Mouse (Mus musculus) midbrain, embryonic 13.5 days (tissue): ENCODE results near the gene Gpd1. TPM values are rescaled to one million over a fixed set of nuclear protein-coding genes. Genes with fewer than 3 reads are reported as not detected.
A peak's percentile ranks its signal among the peaks of the same experiment; 100 is the strongest.
"Not testable (repeated sequence)": the region's sequence is repeated elsewhere in the genome, so short reads cannot be mapped to it uniquely, and the experiment has no call there.

Experiments
- ATAC-seq: fragments of 200-750 bp; cut with Nextera tagmentation; 2 replicates; pipeline ENCODE4 v1.8.0; 2017; ENCODE audit warnings: mild to moderate bottlenecking, moderate TSS enrichment, moderate library complexity
- H3K27ac ChIP-seq: fragments of 300-500 bp; sonication (generic); 2 replicates; pipeline ENCODE4 v1.5.1; 2015; ENCODE audit warnings: inconsistent platforms, mild to moderate bottlenecking, moderate library complexity
- H3K27me3 ChIP-seq: fragments of 300-500 bp; sonication (generic); 2 replicates; pipeline ENCODE4 v1.6.1; 2015; ENCODE audit warnings: mild to moderate bottlenecking, inconsistent platforms
- H3K36me3 ChIP-seq: fragments of 300-500 bp; sonication (generic); 2 replicates; pipeline ENCODE4 v1.6.1; 2015; ENCODE audit warnings: mild to moderate bottlenecking, inconsistent platforms
- H3K4me1 ChIP-seq: fragments of 300-500 bp; sonication (generic); replicated peaks from 2 replicates; pipeline ENCODE4 v1.6.1; 2015; ENCODE audit warnings: inconsistent platforms
- H3K4me2 ChIP-seq: fragments of 300-500 bp; sonication (generic); replicated peaks from 2 replicates; pipeline ENCODE4 v1.6.1; 2015; ENCODE audit warnings: moderate library complexity, mild to moderate bottlenecking, inconsistent platforms
- H3K4me3 ChIP-seq: fragments of 300-500 bp; sonication (generic); replicated peaks from 2 replicates; pipeline ENCODE4 v1.5.1; 2015; ENCODE audit warnings: mild to moderate bottlenecking, inconsistent platforms
- H3K9ac ChIP-seq: fragments of 300-500 bp; sonication (generic); replicated peaks from 2 replicates; pipeline ENCODE4 v1.6.1; 2015; ENCODE audit warnings: mild to moderate bottlenecking, inconsistent platforms
- H3K9me3 ChIP-seq: fragments of 300-500 bp; sonication (generic); 2 replicates; pipeline ENCODE4 v1.6.1; 2016; ENCODE audit warnings: mild to moderate bottlenecking, inconsistent platforms
- WGBS: fragments of 180-500 bp; shearing (Covaris S2); methylation state at CpG from one replicate; pipeline ENCODE4 v1.1.7; 2015; 5-methylcytosine and 5-hydroxymethylcytosine counted together
- polyA plus RNA-seq: library from polyadenylated mRNA; unstranded; fragments of >200 nt; fragmentation: Nextera tagmentation; extraction: Ambion mirVana; gene quantifications from 2 replicates; pipeline ENCODE4 v1.2.1, GENCODE M21; 2015

The Gpd1 gene
- polyA plus RNA-seq, 1 experiment from 2014 or later: 1.3 TPM

DNA sequence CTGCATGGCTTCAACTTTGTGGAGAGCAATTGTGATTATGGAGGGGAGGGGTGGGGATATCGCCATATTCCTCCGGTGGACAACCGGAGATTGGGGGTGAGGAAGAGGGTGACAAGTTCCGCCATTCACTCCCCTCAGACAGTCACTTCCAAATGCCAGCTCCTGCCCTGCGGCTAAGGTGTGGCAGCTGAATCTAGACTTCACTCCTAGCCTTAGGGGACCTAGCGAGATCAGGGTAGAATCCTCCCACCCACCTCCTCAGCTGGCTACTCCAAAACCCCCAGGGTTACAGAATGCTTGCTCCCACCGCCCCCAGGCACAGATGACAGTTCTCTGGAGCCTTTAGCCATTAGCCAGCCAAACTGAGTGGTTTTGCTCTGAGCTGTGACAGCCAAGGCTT lies 38.3 kb upstream of the Gpd1 start:
- Histone ChIP-seq H3K4me1 (peaks cover 54% of the 10 kb centered on the region), H3K27ac (no peak overlapping the region), H3K4me3 (no peak overlapping the region), H3K4me2 (no peak overlapping the region), H3K36me3 (peaks cover 23% of the 10 kb centered on the region), H3K9ac (no peak overlapping the region), H3K9me3 (no peaks in the 10 kb centered on the region), H3K27me3 (no peaks in the 10 kb centered on the region)
- no peak for ATAC-seq
- WGBS: 67% methylated on average over 7 of the region's 7 CpGs

DNA sequence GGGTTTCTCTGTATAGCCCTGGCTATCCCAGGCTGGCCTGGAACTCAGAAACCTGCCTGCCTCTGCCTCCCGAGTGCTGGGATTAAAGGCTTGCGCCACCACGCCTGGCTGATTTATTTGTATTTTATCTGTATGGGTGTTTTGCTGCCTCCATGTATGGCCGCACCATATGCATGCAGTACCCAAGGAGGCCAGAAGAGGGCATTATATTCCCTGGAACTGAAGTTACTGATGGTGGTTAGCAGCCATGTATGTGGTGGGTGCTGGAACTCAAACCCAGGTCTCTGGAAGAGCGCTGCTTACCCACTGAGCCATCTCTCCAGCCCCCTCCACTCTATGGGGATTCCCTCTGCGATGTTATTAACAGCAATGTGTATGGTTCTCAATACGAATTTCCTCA lies 34.4 kb upstream of the Gpd1 start:
- no peak for ATAC-seq

GRCm38 (mm10) chr15:99684156-99684555 lies 33.2 kb upstream of the Gpd1 start:
- Histone ChIP-seq H3K27ac (no peak overlapping the region), H3K4me2 (no peak overlapping the region), H3K27me3 (no peaks in the 10 kb centered on the region), H3K9me3 (no peaks in the 10 kb centered on the region), H3K9ac (no peak overlapping the region), H3K4me3 (no peak overlapping the region), H3K4me1 (peaks cover 9% of the 10 kb centered on the region), H3K36me3 (peaks cover 33% of the 10 kb centered on the region)
- ATAC-seq: no peak
- 96% methylated on average over 5 of the region's 5 CpGs for WGBS

More for the DNA sequence above, 34.4 kb upstream of the Gpd1 start:
- Histone ChIP-seq H3K4me3 (no peak overlapping the region), H3K4me1 (peaks cover 16% of the 10 kb centered on the region), H3K4me2 (no peak overlapping the region), H3K9ac (no peak overlapping the region), H3K27me3 (no peaks in the 10 kb centered on the region), H3K9me3 (no peaks in the 10 kb centered on the region), H3K27ac (no peak overlapping the region), H3K36me3 (peaks cover 33% of the 10 kb centered on the region)
- 92% methylated on average over 7 of the region's 7 CpGs for WGBS

GRCm38 (mm10) chr15:99688712-99689111 lies 28.6 kb upstream of the Gpd1 start:
- Histone ChIP-seq H3K4me3 (no peak overlapping the region), H3K27me3 (no peaks in the 10 kb centered on the region), H3K4me2 (no peak overlapping the region), H3K27ac (no peak overlapping the region; the same call in 1 of the 2 replicates), H3K9me3 (no peaks in the 10 kb centered on the region), H3K4me1 (peaks cover 40% of the 10 kb centered on the region), H3K9ac (no peak overlapping the region), H3K36me3 (peaks cover 19% of the 10 kb centered on the region)
- peak; percentile 62 for ATAC-seq
- 6% methylated on average over 4 of the region's 4 CpGs for WGBS

- 25% methylated on average over 4 of the region's 4 CpGs for WGBS
- 0 out of 2 replicates have a peak overlapping the region, but pooled peaks have one; percentile 58 for H3K27ac ChIP-seq
- H3K9me3 ChIP-seq: no peaks in the 10 kb centered on the region
- H3K4me3 ChIP-seq: no peak overlapping the region
- H3K4me1 ChIP-seq: peaks cover 53% of the 10 kb centered on the region
- peak overlapping the region; percentile 46; the same call in 1 of the 2 replicates for H3K9ac ChIP-seq
- H3K4me2 ChIP-seq: no peak overlapping the region
- peaks cover 25% of the 10 kb centered on the region for H3K36me3 ChIP-seq
- ATAC-seq: no peak
- no peaks in the 10 kb centered on the region; the same call in 1 of the 2 replicates for H3K27me3 ChIP-seq
These were observed 26.4 kb upstream of the Gpd1 start for GRCm38 (mm10) chr15:99690924-99691323.

DNA sequence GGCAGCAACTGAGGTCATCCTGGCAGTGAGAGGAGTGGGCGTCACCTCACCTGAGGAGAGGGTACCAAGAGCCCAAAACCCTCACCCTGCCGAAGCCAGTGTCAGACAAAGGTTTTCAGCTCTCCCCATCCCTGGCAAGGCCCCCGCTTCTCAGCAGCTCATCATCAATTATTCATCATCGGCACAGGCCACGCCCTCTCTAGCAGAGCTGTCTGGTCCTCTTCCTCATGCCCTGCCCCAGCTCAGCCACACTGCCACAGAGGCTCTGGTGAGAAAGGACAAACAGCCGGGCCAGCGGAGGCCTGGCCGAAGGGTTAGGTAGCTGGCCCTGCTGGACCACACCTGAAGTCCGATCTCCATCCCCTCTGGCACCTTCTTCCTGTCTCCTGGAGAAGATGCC lies 25.3 kb upstream of the Gpd1 start:
- no peaks in the 10 kb centered on the region for H3K9me3 ChIP-seq
- peaks cover 7% of the 10 kb centered on the region for H3K27me3 ChIP-seq
- peak overlapping the region; percentile 46 for H3K9ac ChIP-seq
- peaks cover 28% of the 10 kb centered on the region for H3K36me3 ChIP-seq
- peak overlapping the region; percentile 49; the same call in 1 of the 2 replicates for H3K27ac ChIP-seq
- 43% methylated on average over 9 of the region's 9 CpGs for WGBS
- ATAC-seq: peak; percentile 65
- peaks cover 53% of the 10 kb centered on the region for H3K4me1 ChIP-seq
- H3K4me2 ChIP-seq: peak overlapping the region; percentile 1; the same call in 1 of the 2 replicates
- H3K4me3 ChIP-seq: no peak overlapping the region

DNA sequence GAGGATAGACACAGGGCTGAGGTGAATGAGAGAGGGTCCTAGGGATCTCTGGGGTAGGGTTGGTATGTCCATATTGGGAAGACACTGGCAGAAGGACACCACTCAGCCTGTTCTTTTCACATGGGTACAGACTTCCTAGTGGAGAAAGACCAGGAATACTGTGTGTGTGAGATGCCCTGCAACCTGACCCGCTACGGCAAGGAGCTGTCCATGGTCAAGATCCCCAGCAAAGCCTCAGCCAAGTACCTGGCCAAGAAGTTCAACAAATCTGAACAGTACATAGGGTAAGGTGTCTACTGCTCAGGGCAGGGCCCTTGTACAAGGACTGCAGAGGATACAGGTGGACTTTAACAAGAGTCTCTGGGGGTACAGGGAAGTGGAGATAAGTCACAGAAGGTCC lies 20.0 kb upstream of the Gpd1 start:
- ATAC-seq: no peak
- 55% methylated on average over 2 of the region's 2 CpGs for WGBS

DNA sequence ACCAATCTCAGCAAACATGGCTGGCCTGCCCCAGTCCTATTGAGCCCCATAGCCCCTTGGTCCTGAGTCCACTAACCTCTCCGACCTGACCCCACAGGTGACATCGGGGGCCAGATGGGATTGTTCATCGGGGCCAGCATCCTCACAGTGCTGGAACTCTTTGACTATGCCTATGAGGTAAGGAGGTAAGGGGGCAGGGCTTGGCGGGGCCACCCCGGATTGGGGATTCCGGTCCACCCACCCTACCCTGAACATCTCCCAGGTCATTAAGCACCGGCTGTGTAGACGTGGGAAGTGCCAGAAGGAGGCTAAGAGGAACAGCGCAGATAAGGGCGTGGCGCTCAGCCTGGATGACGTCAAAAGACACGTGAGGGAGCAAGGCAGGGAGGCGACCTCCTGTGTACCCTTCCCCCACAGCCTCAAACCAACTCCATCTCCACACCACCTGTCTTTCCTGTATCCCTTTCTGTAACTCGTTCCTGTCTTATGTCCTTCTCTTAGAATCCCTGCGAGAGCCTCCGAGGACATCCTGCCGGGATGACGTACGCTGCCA lies 18.7 kb upstream of the Gpd1 start:
- peaks cover 23% of the 10 kb centered on the region for H3K4me1 ChIP-seq
- no peak overlapping the region for H3K27ac ChIP-seq
- no peak overlapping the region for H3K4me2 ChIP-seq
- no peak overlapping the region for H3K4me3 ChIP-seq
- 45% methylated on average over 20 of the region's 20 CpGs for WGBS
- H3K9ac ChIP-seq: no peak overlapping the region
- ATAC-seq: no peak
- H3K36me3 ChIP-seq: peaks cover 58% of the 10 kb centered on the region
- H3K9me3 ChIP-seq: no peaks in the 10 kb centered on the region
- peaks cover 12% of the 10 kb centered on the region for H3K27me3 ChIP-seq

More for the DNA sequence above, 20.0 kb upstream of the Gpd1 start:
- peaks cover 12% of the 10 kb centered on the region for H3K27me3 ChIP-seq
- H3K4me2 ChIP-seq: no peak overlapping the region
- no peak overlapping the region for H3K9ac ChIP-seq
- peaks cover 25% of the 10 kb centered on the region for H3K4me1 ChIP-seq
- H3K4me3 ChIP-seq: no peak overlapping the region
- no peaks in the 10 kb centered on the region for H3K9me3 ChIP-seq
- H3K36me3 ChIP-seq: peaks cover 60% of the 10 kb centered on the region
- no peak overlapping the region for H3K27ac ChIP-seq

GRCm38 (mm10) chr15:99699715-99700114 lies 17.6 kb upstream of the Gpd1 start:
- Histone ChIP-seq H3K36me3 (peaks cover 64% of the 10 kb centered on the region), H3K4me2 (no peak overlapping the region), H3K4me3 (no peak overlapping the region), H3K9me3 (no peaks in the 10 kb centered on the region), H3K27ac (no peak overlapping the region), H3K27me3 (peaks cover 12% of the 10 kb centered on the region), H3K9ac (no peak overlapping the region), H3K4me1 (peaks cover 24% of the 10 kb centered on the region)
- no peak for ATAC-seq
- 89% methylated on average over 10 of the region's 10 CpGs for WGBS

DNA sequence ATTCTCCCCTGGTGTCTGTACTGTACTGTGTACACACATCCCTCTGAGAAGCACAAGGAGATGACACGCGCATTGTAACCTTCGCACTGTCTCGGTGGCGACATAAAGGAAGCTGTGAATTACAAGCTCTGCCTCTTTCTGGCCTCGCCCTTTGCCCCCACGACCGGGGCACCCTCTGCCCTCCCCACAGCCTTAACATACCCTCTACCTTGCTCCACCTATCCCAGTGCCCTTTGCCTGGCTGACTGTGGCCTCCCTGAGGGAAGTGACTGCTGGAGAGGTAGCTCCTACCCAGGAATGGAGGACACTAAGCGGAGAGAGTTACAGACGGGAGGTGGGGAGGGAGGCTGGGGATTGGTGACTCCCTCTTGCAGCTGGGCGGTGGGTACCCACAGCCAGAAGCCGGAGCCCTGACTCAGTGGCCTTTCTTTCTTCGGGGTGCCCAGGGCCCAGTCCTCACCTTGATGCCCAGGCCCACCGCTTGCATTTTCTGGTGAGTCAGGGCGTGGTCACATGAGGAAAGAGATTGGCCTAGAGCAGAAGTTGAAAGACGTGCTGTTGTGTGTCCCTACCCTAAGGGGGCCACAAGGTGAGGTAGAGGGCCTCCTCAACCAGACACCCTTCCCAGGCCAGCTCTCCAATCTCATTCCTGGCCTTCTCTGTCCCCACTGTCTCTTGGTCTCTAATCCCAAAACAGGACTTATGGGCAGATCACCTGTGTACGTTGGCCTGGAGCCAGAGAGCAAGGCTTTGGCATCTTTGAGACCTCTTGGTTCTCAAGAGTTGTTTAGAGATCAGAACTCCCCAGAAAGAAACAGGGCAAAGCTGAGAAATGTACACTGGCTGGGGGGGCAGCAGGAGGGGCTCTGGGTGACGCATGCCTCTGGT lies 16.9 kb upstream of the Gpd1 start:
- peaks cover 59% of the 10 kb centered on the region for H3K36me3 ChIP-seq
- 87% methylated on average over 18 of the region's 18 CpGs for WGBS
- H3K27me3 ChIP-seq: peaks cover 12% of the 10 kb centered on the region
- no peak for ATAC-seq
- H3K9ac ChIP-seq: 0 out of 2 replicates have a peak overlapping the region, but pooled peaks have one; percentile 5
- peaks cover 25% of the 10 kb centered on the region for H3K4me1 ChIP-seq
- no peak overlapping the region for H3K4me3 ChIP-seq
- H3K9me3 ChIP-seq: no peaks in the 10 kb centered on the region
- H3K27ac ChIP-seq: no peak overlapping the region
- H3K4me2 ChIP-seq: no peak overlapping the region

DNA sequence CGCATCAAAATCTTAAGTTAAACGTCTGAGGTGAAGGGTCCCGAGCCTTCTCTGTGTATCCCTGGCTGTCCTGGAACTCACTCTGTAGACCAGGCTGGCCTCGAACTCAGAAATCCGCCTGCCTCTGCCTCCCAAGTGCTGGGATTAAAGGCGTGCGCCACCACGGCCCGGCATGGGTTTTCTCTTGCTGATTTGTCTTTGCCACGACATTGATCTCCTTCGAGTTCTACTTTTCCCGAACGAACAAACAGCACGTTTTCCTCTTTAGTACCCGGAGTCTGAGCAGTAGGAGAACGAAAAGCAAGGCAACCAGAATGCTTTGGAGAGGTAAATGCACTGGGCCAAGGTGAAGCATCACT lies 15.7 kb upstream of the Gpd1 start:
- Histone ChIP-seq H3K36me3 (peaks cover 56% of the 10 kb centered on the region), H3K4me2 (peak overlapping the region; percentile 37), H3K4me1 (peaks cover 32% of the 10 kb centered on the region), H3K27ac (peak overlapping the region; percentile 97), H3K4me3 (peak overlapping the region; percentile 85), H3K9ac (0 out of 2 replicates have a peak overlapping the region, but pooled peaks have one; percentile 98)
- H3K9me3 ChIP-seq, ATAC-seq, H3K27me3 ChIP-seq: not testable (repeated sequence)
- 45% methylated on average over 16 of the region's 16 CpGs for WGBS
